Mouse (Mus musculus) hindbrain, embryonic 11.5 days (tissue): Measurements from ENCODE around the gene Fcgrt. TPM values are rescaled to one million over a fixed set of nuclear protein-coding genes. Genes with fewer than 3 reads are reported as not detected.

ENCODE experiments used
- ATAC-seq: fragments of 200-750 bp; cut with Nextera tagmentation; 2 replicates; pipeline ENCODE4 v1.8.0; 2017; ENCODE audit warnings: mild to moderate bottlenecking, moderate TSS enrichment, moderate library complexity; ENCODE audit not compliant: low FRiP score
- DNase-seq: peaks from one replicate; pipeline ENCODE4 v3.0.0-alpha.2; 2015; ENCODE audit warnings: low spot score
- H3K27ac ChIP-seq: fragments of 300-500 bp; sonication (generic); 2 replicates; pipeline ENCODE4 v1.5.1; 2014; ENCODE audit warnings: mild to moderate bottlenecking, low read depth, low read length
- H3K27me3 ChIP-seq: fragments of 300-500 bp; sonication (generic); 2 replicates; pipeline ENCODE4 v1.6.1; 2014; ENCODE audit warnings: mild to moderate bottlenecking, low read length, moderate library complexity, mixed read lengths; ENCODE audit not compliant: control insufficient read depth, insufficient read depth
- H3K36me3 ChIP-seq: fragments of 300-500 bp; sonication (generic); 2 replicates; pipeline ENCODE4 v1.6.1; 2014; ENCODE audit warnings: mild to moderate bottlenecking, low read length, moderate library complexity, mixed read lengths; ENCODE audit not compliant: control insufficient read depth, insufficient read depth
- H3K4me1 ChIP-seq: fragments of 300-500 bp; sonication (generic); replicated peaks from 2 replicates; pipeline ENCODE4 v1.6.1; 2014; ENCODE audit warnings: low read length, mixed read lengths; ENCODE audit not compliant: control insufficient read depth, insufficient read depth
- H3K4me2 ChIP-seq: fragments of 300-500 bp; sonication (generic); replicated peaks from 2 replicates; pipeline ENCODE4 v1.6.1; 2014; ENCODE audit warnings: mild to moderate bottlenecking, low read depth, low read length
- H3K4me3 ChIP-seq: fragments of 300-500 bp; sonication (generic); 2 replicates; pipeline ENCODE4 v1.5.1; 2014; ENCODE audit warnings: low read depth, low read length
- H3K9ac ChIP-seq: fragments of 300-500 bp; sonication (generic); 2 replicates; pipeline ENCODE4 v1.6.1; 2014; ENCODE audit warnings: low read depth, low read length
- H3K9me3 ChIP-seq: fragments of 300-500 bp; sonication (generic); 2 replicates; pipeline ENCODE4 v1.6.1; 2016; ENCODE audit warnings: low read length; ENCODE audit not compliant: control insufficient read depth
- WGBS: fragments of 180-500 bp; shearing (Covaris S2); extraction: QIAGEN DNeasy Blood & Tissue Kit; methylation state at CpG from one replicate; pipeline ENCODE4 v1.1.7; 2014; 5-methylcytosine and 5-hydroxymethylcytosine counted together
- polyA plus RNA-seq: library from polyadenylated mRNA; unstranded; fragments of >200 nt; fragmentation: Nextera tagmentation; extraction: Ambion mirVana; gene quantifications from 2 replicates; pipeline ENCODE4 v1.2.1, GENCODE M21; 2014

The Fcgrt gene
- polyA plus RNA-seq, 1 experiment from 2014 or later, result 13.2 TPM

DNA sequence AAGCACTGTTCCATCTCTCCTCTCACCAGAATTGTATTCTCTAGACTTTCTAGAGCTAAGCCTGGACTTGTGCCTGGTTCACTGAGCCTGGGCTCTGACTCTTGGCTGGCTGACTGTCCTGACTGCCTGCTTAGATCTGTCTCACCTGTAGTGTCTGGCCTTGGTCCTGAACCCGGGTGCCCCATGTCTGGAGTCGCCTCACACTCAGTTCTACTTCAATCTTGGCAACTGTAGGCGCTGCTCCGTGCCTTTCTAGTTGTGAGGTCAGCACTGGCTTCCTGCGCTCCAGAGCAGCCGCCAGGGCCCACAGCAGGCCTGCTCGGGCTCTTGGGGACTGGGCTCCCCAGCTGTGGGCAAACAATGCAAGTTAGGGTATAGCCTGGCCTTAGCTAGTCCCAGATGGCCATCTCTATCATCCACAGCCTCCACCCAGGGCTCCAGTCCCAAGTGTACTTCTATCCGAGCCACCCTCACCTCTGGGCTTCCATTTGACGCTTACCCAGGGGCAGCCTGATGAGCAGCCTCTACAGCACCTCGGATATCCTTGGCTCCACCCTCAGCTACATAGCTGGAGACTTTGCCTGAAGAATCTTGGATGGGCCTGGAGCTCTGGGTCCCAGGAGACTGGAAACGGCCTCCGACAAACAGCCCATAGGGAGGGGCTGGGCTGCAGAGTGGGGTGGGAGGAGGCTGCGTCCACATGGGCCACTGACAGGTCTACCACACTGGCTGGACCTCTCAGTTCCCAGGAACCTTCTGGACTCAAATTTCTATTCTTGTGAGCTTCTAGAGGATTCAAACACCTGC, 40.9 kb upstream of the Fcgrt start:
- DNase-seq, result no peak
- no peak overlapping the region for H3K9ac ChIP-seq
- H3K4me2 ChIP-seq, result no peak overlapping the region
- no peak overlapping the region for H3K27ac ChIP-seq
- H3K27me3 ChIP-seq, result no peaks in the 10 kb centered on the region
- WGBS, result 91% methylated on average over 13 of the region's 13 CpGs
- ATAC-seq, result no peak
- no peaks in the 10 kb centered on the region for H3K9me3 ChIP-seq
- H3K4me3 ChIP-seq, result no peak overlapping the region
- H3K4me1 ChIP-seq, result no peaks in the 10 kb centered on the region
- H3K36me3 ChIP-seq, result no peaks in the 10 kb centered on the region

DNA sequence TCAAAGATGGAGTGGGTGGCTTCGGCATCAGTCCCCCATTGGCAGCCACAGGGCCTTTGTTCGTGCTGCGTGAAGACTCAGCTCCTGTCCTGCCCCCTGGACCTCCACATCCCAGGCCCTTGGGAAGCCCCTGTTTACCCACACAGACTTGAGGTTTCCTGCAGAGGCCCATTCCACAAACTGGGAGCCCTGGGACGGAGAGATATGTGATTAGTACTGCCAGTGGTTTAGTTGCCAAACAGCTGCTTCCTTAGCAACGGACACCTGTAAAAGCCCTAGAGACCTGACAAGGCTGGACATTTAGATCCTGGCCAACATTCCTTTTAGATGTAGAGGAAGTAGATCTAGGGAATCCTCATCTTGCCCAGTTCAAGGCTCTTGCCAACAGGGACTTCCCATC, 38.3 kb upstream of the Fcgrt start:
- Histone ChIP-seq H3K4me1 (no peaks in the 10 kb centered on the region), H3K4me2 (no peak overlapping the region), H3K27ac (no peak overlapping the region), H3K9ac (no peak overlapping the region), H3K4me3 (no peak overlapping the region), H3K9me3 (no peaks in the 10 kb centered on the region), H3K27me3 (no peaks in the 10 kb centered on the region), H3K36me3 (no peaks in the 10 kb centered on the region)
- ATAC-seq, result no peak
- no peak for DNase-seq
- 96% methylated on average over 5 of the region's 5 CpGs for WGBS

- H3K36me3 ChIP-seq, result no peaks in the 10 kb centered on the region
These were observed 37.7 kb upstream of the Fcgrt start for GRCm38 (mm10) chr7:45141319-45141718.

GRCm38 (mm10) chr7:45139904-45140723, 36.5 kb upstream of the Fcgrt start:
- ATAC-seq (no peak), DNase-seq (no peak)
- whole genome bisulfite sequencing, result 76% methylated on average over 8 of the region's 8 CpGs
- no peaks in the 10 kb centered on the region for H3K9me3 ChIP-seq
- H3K27me3 ChIP-seq, result peaks cover 2% of the 10 kb centered on the region; the same call in 1 of the 2 replicates
- H3K27ac ChIP-seq, result no peak overlapping the region
- no peaks in the 10 kb centered on the region; the same call in 1 of the 2 replicates for H3K4me1 ChIP-seq
- no peak overlapping the region for H3K9ac ChIP-seq
- H3K4me2 ChIP-seq, result no peak overlapping the region
- no peak overlapping the region for H3K4me3 ChIP-seq
- H3K36me3 ChIP-seq, result no peaks in the 10 kb centered on the region

More at GRCm38 (mm10) chr7:45141319-45141718, 37.7 kb upstream of the Fcgrt start:
- Histone ChIP-seq H3K9me3 (no peaks in the 10 kb centered on the region), H3K9ac (no peak overlapping the region), H3K27ac (no peak overlapping the region), H3K4me2 (no peak overlapping the region), H3K4me3 (no peak overlapping the region), H3K27me3 (no peaks in the 10 kb centered on the region), H3K4me1 (no peaks in the 10 kb centered on the region)
- no peak for DNase-seq
- WGBS, result 80% methylated on average over 3 of the region's 3 CpGs
- no peak for ATAC-seq

GRCm38 (mm10) chr7:45138403-45138802, 34.8 kb upstream of the Fcgrt start:
- Histone ChIP-seq H3K4me1 (no peaks in the 10 kb centered on the region; the same call in 1 of the 2 replicates), H3K27me3 (peaks cover 2% of the 10 kb centered on the region; the same call in 1 of the 2 replicates), H3K9ac (no peak overlapping the region), H3K4me2 (no peak overlapping the region), H3K4me3 (no peak overlapping the region), H3K9me3 (no peaks in the 10 kb centered on the region), H3K27ac (no peak overlapping the region), H3K36me3 (no peaks in the 10 kb centered on the region)
- 80% methylated on average over 1 of the region's 1 CpGs for whole genome bisulfite sequencing
- no peak for ATAC-seq
- DNase-seq, result no peak

GRCm38 (mm10) chr7:45137171-45138006, 33.7 kb upstream of the Fcgrt start:
- Histone ChIP-seq H3K27me3 (peaks cover 2% of the 10 kb centered on the region; the same call in 1 of the 2 replicates), H3K9ac (no peak overlapping the region), H3K4me1 (no peaks in the 10 kb centered on the region; the same call in 1 of the 2 replicates), H3K9me3 (no peaks in the 10 kb centered on the region), H3K4me2 (no peak overlapping the region), H3K36me3 (no peaks in the 10 kb centered on the region), H3K27ac (no peak overlapping the region), H3K4me3 (no peak overlapping the region)
- DNase-seq, result no peak
- no peak for ATAC-seq
- WGBS, result 84% methylated on average over 12 of the region's 12 CpGs

DNA sequence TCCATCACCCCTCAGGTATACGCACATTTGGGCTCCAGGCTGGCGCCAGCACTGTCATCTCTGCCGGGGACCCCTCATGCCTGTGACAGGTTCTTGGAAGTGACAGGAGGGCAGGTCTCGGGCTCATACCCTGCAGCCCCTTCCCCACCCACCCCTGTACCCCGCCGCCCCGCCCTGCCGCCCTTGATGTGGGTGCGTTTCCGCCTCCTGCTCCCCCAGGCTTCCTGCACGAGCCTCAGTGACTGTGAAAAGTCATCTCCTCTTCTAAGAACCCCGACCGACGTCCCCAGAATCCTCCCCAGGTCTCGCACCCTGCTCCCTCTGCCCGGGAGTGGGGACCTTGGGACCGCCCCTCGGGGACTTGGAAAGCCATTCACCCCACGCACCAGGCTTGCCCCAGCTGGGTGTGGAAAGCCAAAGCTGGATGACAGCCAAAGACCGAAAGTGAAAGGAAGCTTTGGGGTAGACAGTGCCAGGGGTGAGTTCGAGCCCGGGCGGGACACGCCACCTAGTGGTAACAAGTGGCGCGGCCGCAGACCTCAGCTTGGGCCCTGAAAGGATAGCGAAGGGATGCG, 32.4 kb upstream of the Fcgrt start, which contains the start of the genes Gm45713 and Flt3l:
Gm45713 (minus strand) TSS at position 239 of the 575 bp plus-strand sequence.
Flt3l (minus strand) TSS at position 440 of the 575 bp plus-strand sequence.
- Histone ChIP-seq H3K27me3 (peaks cover 2% of the 10 kb centered on the region; the same call in 1 of the 2 replicates), H3K4me2 (peak within 1 kb of the TSS; percentile 66), H3K4me3 (peak within 1 kb of the TSS; percentile 42), H3K27ac (no peak within 1 kb of the TSS), H3K9ac (peak within 1 kb of the TSS; percentile 59), H3K9me3 (no peaks in the 10 kb centered on the region), H3K4me1 (no peaks in the 10 kb centered on the region; the same call in 1 of the 2 replicates), H3K36me3 (no peaks in the 10 kb centered on the region)
- DNase-seq (peak; percentile 86), ATAC-seq (peak; percentile 75)
- 4% methylated on average over 29 of the region's 29 CpGs for WGBS

- DNase-seq, result no peak
- no peaks in the 10 kb centered on the region for H3K9me3 ChIP-seq
- no peak overlapping the region for H3K9ac ChIP-seq
- no peak for ATAC-seq
- no peak overlapping the region for H3K4me2 ChIP-seq
- 62% methylated on average over 3 of the region's 3 CpGs for WGBS
- H3K4me3 ChIP-seq, result no peak overlapping the region
- H3K36me3 ChIP-seq, result no peaks in the 10 kb centered on the region
- peaks cover 2% of the 10 kb centered on the region; the same call in 1 of the 2 replicates for H3K27me3 ChIP-seq
- H3K27ac ChIP-seq, result no peak overlapping the region
- H3K4me1 ChIP-seq, result no peaks in the 10 kb centered on the region; the same call in 1 of the 2 replicates
These were observed 31.7 kb upstream of the Fcgrt start for GRCm38 (mm10) chr7:45135370-45135769.
